Mouse (Mus musculus): Measurements from ENCODE around the gene Gsto2. TPM values are rescaled to one million over a fixed set of nuclear protein-coding genes. Genes with fewer than 3 reads are reported as not detected.

Gsto2 gene
- polyA plus RNA-seq, 1 experiment = 0.88 TPM

DNA sequence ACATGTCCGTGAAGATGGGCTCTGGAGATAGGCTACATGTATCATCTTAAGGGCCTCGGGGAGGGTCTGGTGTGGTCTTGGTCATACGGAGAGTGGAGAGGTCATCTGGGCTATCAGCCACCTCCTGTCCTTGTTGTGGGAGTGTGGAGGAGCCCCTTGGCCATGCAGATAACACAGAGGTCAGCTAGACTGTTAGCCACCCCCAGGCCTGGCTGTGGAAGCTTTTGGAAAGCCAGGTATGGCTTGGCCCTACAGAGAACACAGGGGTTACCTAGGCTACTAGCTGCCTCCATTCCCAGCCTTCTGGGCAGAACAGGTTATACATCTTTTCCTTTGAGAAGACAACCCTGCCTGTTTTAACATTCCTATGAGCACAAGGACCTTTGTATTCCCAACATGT, 2.8 kb upstream of the Gsto2 start:
- DNase-seq (ENCODE audit: low read depth) = no peak
- TF ChIP-seq CTCF (IDR thresholded peaks at IDR 0.05; ENCODE audit: borderline replicate concordance, extremely low read depth, insufficient read depth, insufficient read length) (no peak), POLR2A (IDR thresholded peaks at IDR 0.05; ENCODE audit: borderline replicate concordance, extremely low read depth, insufficient read depth, insufficient read length, poor library complexity, severe bottlenecking) (no peak)

DNA sequence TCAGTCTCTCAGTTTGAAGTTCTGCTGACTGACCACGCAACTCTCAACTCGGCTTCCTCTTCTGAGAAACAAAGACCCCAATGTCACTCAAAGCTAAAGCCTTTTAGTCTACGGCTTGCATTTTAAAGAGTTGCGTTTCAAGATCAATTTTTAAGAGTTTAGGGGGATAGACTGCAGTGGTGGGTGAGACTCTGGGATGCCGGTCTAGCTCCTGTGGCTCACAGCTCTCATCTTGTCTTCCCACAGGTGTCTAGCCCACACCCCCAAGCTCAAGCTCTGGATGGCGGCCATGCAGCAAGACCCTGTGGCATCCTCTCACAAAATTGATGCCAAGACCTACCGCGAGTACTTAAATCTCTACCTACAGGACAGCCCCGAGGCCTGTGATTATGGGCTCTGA, 1.3 kb upstream of the Gsto2 start:
- TF ChIP-seq POLR2A (IDR thresholded peaks at IDR 0.05; ENCODE audit: borderline replicate concordance, extremely low read depth, insufficient read depth, insufficient read length, poor library complexity, severe bottlenecking) (no peak), CTCF (IDR thresholded peaks at IDR 0.05; ENCODE audit: borderline replicate concordance, extremely low read depth, insufficient read depth, insufficient read length) (no peak)
- DNase-seq (ENCODE audit: low read depth) = no peak

DNA sequence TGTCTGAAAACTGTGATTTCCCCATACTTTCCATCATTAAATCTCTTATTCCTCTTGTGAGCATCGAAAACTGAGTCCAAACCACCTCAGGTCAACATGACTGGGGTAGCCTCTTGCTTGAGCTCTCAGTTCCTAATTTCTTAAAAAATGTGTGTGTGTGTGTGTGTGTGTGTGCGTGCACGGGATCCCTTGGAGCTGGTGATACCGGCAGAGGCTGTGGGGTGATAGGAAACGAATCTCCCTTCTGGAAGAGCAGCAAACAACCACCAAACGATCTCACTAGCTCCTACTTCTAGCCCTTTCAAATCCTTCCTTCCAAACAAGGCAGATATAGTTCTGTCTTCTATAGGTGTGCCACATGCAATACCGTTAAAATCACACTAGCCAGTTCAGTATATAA, 613 bp upstream of the Gsto2 start:
- no peak for DNase-seq (ENCODE audit: low read depth)
- no peak for TF ChIP-seq CTCF (IDR thresholded peaks at IDR 0.05; ENCODE audit: borderline replicate concordance, extremely low read depth, insufficient read depth, insufficient read length)
- TF ChIP-seq POLR2A (IDR thresholded peaks at IDR 0.05; ENCODE audit: borderline replicate concordance, extremely low read depth, insufficient read depth, insufficient read length, poor library complexity, severe bottlenecking) = no peak

- no peak for DNase-seq (ENCODE audit: low read depth)
- TF ChIP-seq CTCF (IDR thresholded peaks at IDR 0.05; ENCODE audit: borderline replicate concordance, extremely low read depth, insufficient read depth, insufficient read length) = no peak
- no peak for TF ChIP-seq POLR2A (IDR thresholded peaks at IDR 0.05; ENCODE audit: borderline replicate concordance, extremely low read depth, insufficient read depth, insufficient read length, poor library complexity, severe bottlenecking)
These were observed 2.4 kb downstream of the Gsto2 start for GRCm38 (mm10) chr19:47867628-47868175.

DNA sequence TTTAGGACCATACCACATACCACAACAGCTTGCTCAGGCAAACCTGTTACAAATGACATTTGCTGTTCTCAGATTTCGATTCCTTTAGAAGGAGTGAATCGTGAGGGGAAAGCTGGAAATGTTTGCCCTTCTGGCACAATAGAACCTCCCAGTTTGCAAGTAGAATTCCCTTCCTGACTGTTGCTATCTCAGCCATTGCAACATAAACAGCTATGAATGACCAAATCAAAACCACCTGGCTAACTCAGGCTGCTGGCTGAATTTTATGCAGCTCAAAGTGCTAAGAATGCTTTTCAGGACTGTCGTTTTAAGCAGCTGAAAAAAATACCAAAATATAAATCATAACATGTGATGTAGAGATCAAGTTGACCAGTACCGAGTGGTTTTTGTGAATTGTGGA, 3.6 kb downstream of the Gsto2 start:
- DNase-seq (ENCODE audit: low read depth) = no peak
- TF ChIP-seq POLR2A (IDR thresholded peaks at IDR 0.05; ENCODE audit: borderline replicate concordance, extremely low read depth, insufficient read depth, insufficient read length, poor library complexity, severe bottlenecking) = no peak
- no peak for TF ChIP-seq CTCF (IDR thresholded peaks at IDR 0.05; ENCODE audit: borderline replicate concordance, extremely low read depth, insufficient read depth, insufficient read length)

GRCm38 (mm10) chr19:47869516-47869915, 4.2 kb downstream of the Gsto2 start:
- TF ChIP-seq POLR2A (IDR thresholded peaks at IDR 0.05; ENCODE audit: borderline replicate concordance, extremely low read depth, insufficient read depth, insufficient read length, poor library complexity, severe bottlenecking) = no peak
- no peak for TF ChIP-seq CTCF (IDR thresholded peaks at IDR 0.05; ENCODE audit: borderline replicate concordance, extremely low read depth, insufficient read depth, insufficient read length)
- no peak for DNase-seq (ENCODE audit: low read depth)

GRCm38 (mm10) chr19:47870102-47870666, 4.8 kb downstream of the Gsto2 start:
- no peak for DNase-seq (ENCODE audit: low read depth)
- TF ChIP-seq CTCF (IDR thresholded peaks at IDR 0.05; ENCODE audit: borderline replicate concordance, extremely low read depth, insufficient read depth, insufficient read length) = no peak
- TF ChIP-seq POLR2A (IDR thresholded peaks at IDR 0.05; ENCODE audit: borderline replicate concordance, extremely low read depth, insufficient read depth, insufficient read length, poor library complexity, severe bottlenecking) = no peak

DNA sequence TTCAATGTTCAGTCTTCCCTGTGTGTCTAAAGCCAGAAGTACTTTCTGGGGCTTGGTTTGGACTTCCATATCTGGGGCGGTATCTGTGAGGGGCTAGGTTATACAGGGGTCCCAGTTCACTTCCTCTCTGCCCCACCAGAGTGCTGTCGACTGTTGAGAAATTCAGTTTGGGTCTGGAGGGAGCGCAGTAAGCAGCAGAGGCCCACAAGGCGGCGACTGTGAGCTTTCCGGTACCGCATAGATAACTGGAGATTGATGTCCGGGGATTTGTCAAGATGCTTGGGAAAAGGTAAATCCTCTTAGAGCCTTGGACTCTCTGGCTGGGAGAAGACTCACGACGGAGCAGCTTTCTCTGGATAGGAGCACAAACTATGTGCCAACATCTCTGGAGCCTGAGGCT, 6.2 kb downstream of the Gsto2 start:
- TF ChIP-seq POLR2A (IDR thresholded peaks at IDR 0.05; ENCODE audit: borderline replicate concordance, extremely low read depth, insufficient read depth, insufficient read length, poor library complexity, severe bottlenecking) = no peak
- TF ChIP-seq CTCF (IDR thresholded peaks at IDR 0.05; ENCODE audit: borderline replicate concordance, extremely low read depth, insufficient read depth, insufficient read length) = peak; percentile 51; the same call in 1 of the 2 replicates
- DNase-seq (ENCODE audit: low read depth) = no peak

GRCm38 (mm10) chr19:47876252-47876651, 10.9 kb downstream of the Gsto2 start:
- DNase-seq (ENCODE audit: low read depth) = no peak
- TF ChIP-seq CTCF (IDR thresholded peaks at IDR 0.05; ENCODE audit: borderline replicate concordance, extremely low read depth, insufficient read depth, insufficient read length) (no peak), POLR2A (IDR thresholded peaks at IDR 0.05; ENCODE audit: borderline replicate concordance, extremely low read depth, insufficient read depth, insufficient read length, poor library complexity, severe bottlenecking) (no peak)

- TF ChIP-seq POLR2A (IDR thresholded peaks at IDR 0.05; ENCODE audit: borderline replicate concordance, extremely low read depth, insufficient read depth, insufficient read length, poor library complexity, severe bottlenecking) = no peak
- no peak for TF ChIP-seq CTCF (IDR thresholded peaks at IDR 0.05; ENCODE audit: borderline replicate concordance, extremely low read depth, insufficient read depth, insufficient read length)
These were observed 16.2 kb downstream of the Gsto2 start for GRCm38 (mm10) chr19:47881538-47881937.

DNA sequence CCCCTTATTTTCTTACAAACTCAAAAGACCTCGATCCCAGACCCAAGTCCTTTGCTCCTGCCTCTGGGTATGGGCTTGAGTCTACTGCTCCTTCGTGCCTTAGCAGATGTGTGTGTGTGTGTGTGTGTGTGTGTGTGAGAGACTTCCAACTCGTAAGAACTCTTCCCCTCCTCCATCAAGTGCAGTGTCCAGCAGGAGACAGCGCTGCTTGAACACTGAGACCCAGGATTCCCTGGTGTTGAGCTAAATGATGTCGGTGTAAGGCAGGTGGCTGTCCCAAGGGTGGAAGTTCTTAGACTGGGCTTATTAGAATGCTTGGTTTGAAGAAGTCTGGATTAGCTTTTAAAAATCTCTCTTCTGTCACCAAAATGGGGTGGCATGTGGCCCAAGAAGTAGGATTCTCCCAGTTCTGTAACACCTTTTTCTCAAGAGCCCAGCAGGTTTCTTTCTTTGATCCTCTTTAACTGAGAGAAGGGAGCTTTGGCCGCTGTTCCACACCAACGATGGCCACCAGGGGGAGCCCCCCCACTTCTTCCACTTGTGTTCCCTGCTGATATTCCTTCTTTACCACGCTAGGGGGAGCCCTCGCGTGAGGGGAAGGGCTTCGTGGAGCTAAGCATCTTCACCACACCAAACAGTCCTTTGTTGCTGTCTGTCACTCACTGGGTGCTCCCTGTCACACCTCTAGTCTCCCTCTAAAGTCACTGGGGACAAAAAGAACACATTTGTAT, 17.0 kb downstream of the Gsto2 start:
- TF ChIP-seq CTCF (IDR thresholded peaks at IDR 0.05; ENCODE audit: borderline replicate concordance, extremely low read depth, insufficient read depth, insufficient read length) (peak; percentile 100), POLR2A (IDR thresholded peaks at IDR 0.05; ENCODE audit: borderline replicate concordance, extremely low read depth, insufficient read depth, insufficient read length, poor library complexity, severe bottlenecking) (no peak)
- peak; percentile 92 for DNase-seq (ENCODE audit: low read depth)

More at GRCm38 (mm10) chr19:47881538-47881937, 16.2 kb downstream of the Gsto2 start:
- no peak for DNase-seq (ENCODE audit: low read depth)

DNA sequence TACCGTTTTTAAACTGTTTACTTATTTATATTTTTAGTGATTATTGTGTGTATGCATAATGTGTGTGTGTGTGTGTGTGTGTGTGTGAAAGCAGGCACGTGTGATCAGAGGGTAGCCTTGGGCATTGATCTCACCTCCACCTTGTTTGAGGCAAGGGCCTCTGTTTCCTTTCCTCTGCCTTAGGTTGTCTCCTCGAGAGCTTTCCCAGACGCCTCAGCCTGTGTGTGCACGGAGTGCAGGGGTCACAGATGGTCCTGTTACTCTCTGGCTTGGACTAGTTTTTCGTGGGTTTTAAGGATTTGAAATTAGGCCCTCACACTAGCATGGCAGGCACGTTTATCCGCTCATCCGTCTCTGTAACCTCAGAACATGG, 17.5 kb downstream of the Gsto2 start:
- DNase-seq (ENCODE audit: low read depth) = no peak
- TF ChIP-seq POLR2A (IDR thresholded peaks at IDR 0.05; ENCODE audit: borderline replicate concordance, extremely low read depth, insufficient read depth, insufficient read length, poor library complexity, severe bottlenecking) (no peak), CTCF (IDR thresholded peaks at IDR 0.05; ENCODE audit: borderline replicate concordance, extremely low read depth, insufficient read depth, insufficient read length) (no peak)
